Mouse (Mus musculus) myocyte (in vitro differentiated cells): ENCODE results near the gene A930017K11Rik. TPM values are rescaled to one million over a fixed set of nuclear protein-coding genes. Genes with fewer than 3 reads are reported as not detected.

Source experiments
- H3K27me3 ChIP-seq: one replicate; pipeline ENCODE4 v1.6.1; 2011; ENCODE audit not compliant: control insufficient read depth, insufficient read depth, insufficient read length
- H3K36me3 ChIP-seq: one replicate; pipeline ENCODE4 v1.6.1; 2011; ENCODE audit not compliant: control insufficient read depth, insufficient read depth
- H3K4me2 ChIP-seq: one replicate; pipeline ENCODE4 v1.6.1; 2011; ENCODE audit warnings: low read depth, control low read depth
- H3K4me3 ChIP-seq: one replicate; pipeline ENCODE4 v1.5.1; 2011; ENCODE audit warnings: mild to moderate bottlenecking, control low read depth, moderate library complexity
- H3K79me2 ChIP-seq: one replicate; pipeline ENCODE4 v1.6.1; 2011; ENCODE audit not compliant: control insufficient read depth, insufficient read depth
- H3ac ChIP-seq: one replicate; pipeline ENCODE4 v1.6.1; 2011; ENCODE audit not compliant: control insufficient read depth, insufficient read length
- CEBPB ChIP-seq: IDR thresholded peaks from 2 replicates; pipeline ENCODE4 v1.6.1; 2011; ENCODE audit warnings: mild to moderate bottlenecking, moderate library complexity; ENCODE audit not compliant: poor library complexity, insufficient read depth, severe bottlenecking
- E2F4 ChIP-seq: IDR thresholded peaks from one replicate; pipeline ENCODE4 v1.6.1; 2011; ENCODE audit warnings: mild to moderate bottlenecking, control low read depth, moderate library complexity; ENCODE audit not compliant: insufficient read depth
- MAX ChIP-seq: IDR thresholded peaks from one replicate; pipeline ENCODE4 v1.6.1; 2011; ENCODE audit warnings: low read depth, mild to moderate bottlenecking, control low read depth
- MYOD1 ChIP-seq, 3 experiments: IDR thresholded peaks; one replicate each; pipeline ENCODE4 v1.6.1; 2011; ENCODE audit warnings: control low read depth in 2 of 3, low read depth in 2 of 3, mild to moderate bottlenecking in 2 of 3, moderate library complexity in 1 of 3; ENCODE audit not compliant: insufficient read length in 2 of 3, control insufficient read depth in 1 of 3
- MYOG ChIP-seq, 3 experiments: IDR thresholded peaks; one replicate each; pipeline ENCODE4 v1.6.1; 2011; ENCODE audit warnings: control low read depth in 2 of 3, low read depth in 2 of 3, mild to moderate bottlenecking in 2 of 3; ENCODE audit not compliant: insufficient read length in 2 of 3, control insufficient read depth in 1 of 3, insufficient read depth in 1 of 3
- POLR2A ChIP-seq: IDR thresholded peaks from one replicate; pipeline ENCODE4 v1.6.1; 2011; ENCODE audit warnings: low read depth, mild to moderate bottlenecking, control low read depth, moderate library complexity; ENCODE audit not compliant: insufficient read length
- POLR2AphosphoS2 ChIP-seq: IDR thresholded peaks from one replicate; pipeline ENCODE4 v1.6.1; 2011; ENCODE audit warnings: low read depth, control low read depth; ENCODE audit not compliant: insufficient read length
- REST ChIP-seq: IDR thresholded peaks from one replicate; pipeline ENCODE4 v1.6.1; 2011; ENCODE audit warnings: mild to moderate bottlenecking, control low read depth, moderate library complexity; ENCODE audit not compliant: insufficient read depth, insufficient read length
- SRF ChIP-seq: IDR thresholded peaks from one replicate; pipeline ENCODE4 v1.6.1; 2011; ENCODE audit warnings: low read depth; ENCODE audit not compliant: control insufficient read depth, insufficient read length
- TCF12 ChIP-seq: IDR thresholded peaks from one replicate; pipeline ENCODE4 v1.6.1; 2011; ENCODE audit warnings: mild to moderate bottlenecking, control low read depth; ENCODE audit not compliant: poor library complexity, insufficient read depth, severe bottlenecking
- TCF3 ChIP-seq: IDR thresholded peaks from one replicate; pipeline ENCODE4 v1.6.1; 2011; ENCODE audit warnings: low read depth, control low read depth; ENCODE audit not compliant: insufficient read length
- USF1 ChIP-seq: IDR thresholded peaks from one replicate; pipeline ENCODE4 v1.6.1; 2011; ENCODE audit warnings: low read depth, mild to moderate bottlenecking, control low read depth, moderate library complexity
- polyA plus RNA-seq: library from polyadenylated mRNA; unstranded; fragments of >200 nt; fragmentation: generic; extraction: Trizol; gene quantifications from one replicate; pipeline ENCODE4 v1.2.1, GENCODE M21; 2012; ENCODE audit warnings: missing spikeins

Gene A930017K11Rik
- polyA plus RNA-seq, 1 experiment, result 0.02 TPM

DNA sequence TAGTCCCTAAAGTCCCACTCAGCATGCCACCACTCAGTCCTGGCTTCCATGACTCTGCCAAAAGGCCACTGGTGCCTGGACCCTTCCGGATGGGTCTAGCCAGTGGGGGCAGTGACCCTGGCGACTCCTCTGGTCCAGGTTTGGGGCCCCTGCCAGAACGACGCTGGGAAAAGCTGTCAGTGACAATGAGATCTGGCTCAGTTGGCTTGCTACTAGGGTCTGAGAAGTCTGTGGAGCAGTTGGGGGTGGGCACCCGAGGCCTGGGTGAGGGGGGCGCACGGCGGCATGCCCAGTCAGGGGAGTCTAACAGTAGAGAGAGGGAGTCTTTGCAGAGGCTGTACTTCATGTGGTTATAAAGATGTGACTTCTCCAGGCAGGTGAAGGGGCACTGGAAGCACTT lies 4.3 kb downstream of the A930017K11Rik start:
- Histone ChIP-seq H3K79me2 (no peaks in the 10 kb centered on the region), H3K27me3 (peaks cover 55% of the 10 kb centered on the region), H3ac (no peak overlapping the region), H3K4me2 (no peak overlapping the region), H3K4me3 (no peak overlapping the region), H3K36me3 (no peaks in the 10 kb centered on the region)
- TF ChIP-seq USF1 (no peak), MYOG (IDR thresholded peaks at IDR 0.05; ENCODE audit: control insufficient read depth in 1 of 3, insufficient read depth in 1 of 3, insufficient read length in 2 of 3, low read depth in 2 of 3) (no peak), CEBPB (no peak), SRF (no peak), E2F4 (no peak), POLR2A (no peak)

- Histone ChIP-seq H3K4me3 (no peak overlapping the region), H3K79me2 (no peaks in the 10 kb centered on the region), H3K36me3 (no peaks in the 10 kb centered on the region), H3K27me3 (peaks cover 50% of the 10 kb centered on the region), H3ac (no peak overlapping the region), H3K4me2 (no peak overlapping the region)
- TF ChIP-seq MYOG (IDR thresholded peaks at IDR 0.05; ENCODE audit: control insufficient read depth in 1 of 3, insufficient read depth in 1 of 3, insufficient read length in 2 of 3, low read depth in 2 of 3), result no peak
- no peak for TF ChIP-seq SRF
- TF ChIP-seq POLR2AphosphoS2, result no peak
- no peak for TF ChIP-seq POLR2A
- no peak for TF ChIP-seq TCF3
Observed at GRCm38 (mm10) chr17:25947576-25947975, 4.8 kb downstream of the A930017K11Rik start.

DNA sequence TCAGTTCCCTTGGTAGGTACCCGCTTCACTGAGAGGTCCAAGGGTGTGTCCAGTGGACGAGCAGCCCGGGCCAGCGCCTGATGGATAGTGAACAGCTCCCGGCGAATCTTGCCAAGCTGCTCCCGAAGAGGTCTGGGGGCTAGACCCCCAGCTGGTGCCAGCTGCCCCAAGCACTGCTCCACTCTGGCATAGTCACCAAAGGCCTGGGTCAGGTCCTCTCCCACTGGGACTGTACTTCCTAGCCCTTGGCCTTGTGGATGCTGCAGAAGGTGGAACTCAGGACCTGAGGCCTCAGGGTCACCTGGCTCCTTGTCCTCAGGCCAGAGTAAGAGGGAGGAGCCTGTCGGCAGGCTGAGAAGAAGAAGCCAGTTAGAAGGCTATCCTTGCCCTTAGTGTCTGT lies 5.5 kb downstream of the A930017K11Rik start:
- Histone ChIP-seq H3K36me3 (no peaks in the 10 kb centered on the region), H3K79me2 (no peaks in the 10 kb centered on the region), H3K27me3 (peaks cover 43% of the 10 kb centered on the region), H3ac (no peak overlapping the region), H3K4me2 (no peak overlapping the region), H3K4me3 (no peak overlapping the region)
- TF ChIP-seq MAX (no peak), POLR2AphosphoS2 (no peak), TCF12 (no peak), POLR2A (no peak), USF1 (no peak), REST (no peak), SRF (no peak), TCF3 (no peak), MYOG (IDR thresholded peaks at IDR 0.05; ENCODE audit: control insufficient read depth in 1 of 3, insufficient read depth in 1 of 3, insufficient read length in 2 of 3, low read depth in 2 of 3) (no peak), CEBPB (no peak), MYOD1 (IDR thresholded peaks at IDR 0.05; ENCODE audit: control insufficient read depth in 1 of 3, insufficient read length in 2 of 3, low read depth in 2 of 3) (no peak), E2F4 (no peak)

DNA sequence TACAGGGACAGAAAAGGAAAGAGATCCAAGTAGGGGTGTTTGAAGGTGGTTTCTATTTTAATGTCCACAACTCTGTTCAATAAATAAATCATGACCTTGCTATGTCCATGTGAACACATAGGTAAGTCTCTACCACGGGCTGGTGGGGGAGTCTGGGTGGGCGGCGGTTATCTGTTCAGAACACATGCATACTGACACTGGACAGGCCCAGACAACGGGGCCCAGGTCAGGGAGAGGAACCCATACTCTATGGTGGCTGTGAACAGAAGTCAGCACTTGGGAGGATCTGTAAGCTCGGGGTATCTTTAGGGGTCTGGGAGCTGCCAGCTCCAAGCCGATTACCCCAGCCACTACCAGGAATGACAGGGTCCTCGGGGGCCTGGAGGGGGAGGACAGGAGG lies 6.0 kb downstream of the A930017K11Rik start:
- no peak for TF ChIP-seq TCF12
- no peak for TF ChIP-seq MYOG (IDR thresholded peaks at IDR 0.05; ENCODE audit: control insufficient read depth in 1 of 3, insufficient read depth in 1 of 3, insufficient read length in 2 of 3, low read depth in 2 of 3)
- TF ChIP-seq CEBPB, result no peak
- no peak for TF ChIP-seq USF1
- no peak overlapping the region for H3K4me3 ChIP-seq

DNA sequence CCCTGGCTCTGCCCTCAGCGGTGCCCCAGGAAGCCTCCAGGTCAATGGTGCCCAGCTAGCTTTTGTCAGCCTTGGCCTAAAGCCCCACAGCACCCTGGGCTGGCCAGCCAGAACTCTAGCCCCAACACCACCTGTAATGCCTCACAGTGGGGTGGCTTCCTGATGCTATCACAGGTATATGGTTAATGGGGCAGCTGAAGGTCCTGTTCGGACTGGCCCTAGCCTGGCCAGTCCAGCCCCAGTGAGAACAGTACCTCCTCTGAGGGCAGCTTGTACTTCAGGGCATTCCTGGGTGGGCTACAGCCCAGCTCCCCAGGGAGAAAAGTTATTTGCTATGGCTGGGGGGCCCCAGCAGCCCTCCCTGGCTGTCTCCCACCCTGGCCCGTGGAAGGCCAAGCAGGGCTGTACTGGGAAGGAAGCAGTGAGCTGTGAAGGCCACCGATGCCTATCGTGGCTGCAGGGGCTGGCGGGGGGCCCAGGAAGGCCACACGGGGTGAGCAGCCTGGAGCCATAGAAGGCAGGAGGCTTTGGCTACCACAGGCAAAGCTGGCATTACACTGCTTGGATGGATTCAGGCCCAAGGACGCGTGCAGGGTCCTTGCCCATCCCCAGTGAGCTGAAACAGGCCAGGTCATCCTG lies 6.7 kb downstream of the A930017K11Rik start:
- H3K27me3 ChIP-seq, result peaks cover 30% of the 10 kb centered on the region
- H3K4me2 ChIP-seq, result no peak overlapping the region

More for the DNA sequence above, 6.0 kb downstream of the A930017K11Rik start:
- no peak overlapping the region for H3K4me2 ChIP-seq
- H3ac ChIP-seq, result no peak overlapping the region
- H3K36me3 ChIP-seq, result no peaks in the 10 kb centered on the region
- H3K79me2 ChIP-seq, result peaks cover 3% of the 10 kb centered on the region
- H3K27me3 ChIP-seq, result peaks cover 38% of the 10 kb centered on the region

More for the DNA sequence above, 6.7 kb downstream of the A930017K11Rik start:
- Histone ChIP-seq H3K79me2 (peaks cover 10% of the 10 kb centered on the region), H3K36me3 (no peaks in the 10 kb centered on the region), H3ac (no peak overlapping the region), H3K4me3 (no peak overlapping the region)
- TF ChIP-seq TCF3 (no peak), SRF (no peak), E2F4 (no peak), POLR2A (no peak), REST (no peak), USF1 (no peak)
